Mouse (Mus musculus) adrenal gland, postnatal 36 days (tissue): Measurements from ENCODE around the gene Hmcn2. TPM values are rescaled to one million over a fixed set of nuclear protein-coding genes. Genes with fewer than 3 reads are reported as not detected.
A peak's percentile ranks its signal among the peaks of the same experiment; 100 is the strongest.

ENCODE experiments used
- DNase-seq, 2 experiments: peaks; one replicate each; pipeline ENCODE4 v3.0.0; 2021; ENCODE audit warnings: mixed read lengths in 1 of 2
- total RNA-seq, 2 experiments: library from RNA; stranded (reverse); gene quantifications; 2 replicates each; pipeline ENCODE4 v1.2.3; 2021

Gene Hmcn2
- total RNA-seq, 2 experiments from 2014 or later: 1.7 to 1.9 TPM

DNA sequence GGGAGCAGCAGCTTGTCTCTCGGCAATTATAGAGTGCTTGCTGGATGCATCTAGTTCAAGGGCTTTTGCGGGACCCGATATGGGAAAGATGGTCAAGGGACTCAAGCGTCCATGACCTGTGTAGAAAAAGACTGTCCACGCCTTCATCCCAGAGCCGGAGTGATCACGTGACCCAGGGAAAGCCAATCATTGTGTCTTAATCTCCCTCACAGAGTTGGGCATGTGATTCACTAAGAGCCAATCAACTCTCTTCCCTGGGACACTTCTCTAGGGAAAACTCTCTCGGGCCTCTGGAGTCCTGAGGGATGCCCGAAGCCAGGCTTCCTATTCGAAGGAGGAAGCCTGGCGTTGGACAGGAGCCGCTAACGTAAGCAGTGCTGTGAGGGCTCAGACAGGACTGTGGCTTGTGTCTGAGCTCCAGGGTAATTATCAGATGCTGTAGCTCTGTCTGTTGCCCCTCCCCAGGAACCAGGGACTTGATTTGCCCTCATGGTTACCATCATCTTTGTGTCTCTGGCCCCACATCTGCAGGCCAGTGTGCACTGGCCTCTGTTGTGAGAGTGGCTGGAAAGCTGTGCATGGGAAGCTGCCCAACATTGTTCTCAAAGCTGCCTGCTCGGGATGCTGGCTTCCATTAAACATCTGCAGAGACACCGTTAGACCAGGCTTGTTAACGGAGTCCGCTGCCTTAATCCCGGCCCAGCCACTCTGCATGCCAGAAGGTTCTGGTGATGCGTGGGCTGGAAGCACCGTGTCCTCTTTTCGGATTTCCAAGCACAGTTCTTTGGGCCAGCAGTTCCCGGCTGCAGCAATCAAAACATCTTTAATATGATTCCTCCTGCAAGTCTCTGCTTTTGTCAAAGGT is 9.2 kb upstream of the Hmcn2 start:
- no peak for DNase-seq

DNA sequence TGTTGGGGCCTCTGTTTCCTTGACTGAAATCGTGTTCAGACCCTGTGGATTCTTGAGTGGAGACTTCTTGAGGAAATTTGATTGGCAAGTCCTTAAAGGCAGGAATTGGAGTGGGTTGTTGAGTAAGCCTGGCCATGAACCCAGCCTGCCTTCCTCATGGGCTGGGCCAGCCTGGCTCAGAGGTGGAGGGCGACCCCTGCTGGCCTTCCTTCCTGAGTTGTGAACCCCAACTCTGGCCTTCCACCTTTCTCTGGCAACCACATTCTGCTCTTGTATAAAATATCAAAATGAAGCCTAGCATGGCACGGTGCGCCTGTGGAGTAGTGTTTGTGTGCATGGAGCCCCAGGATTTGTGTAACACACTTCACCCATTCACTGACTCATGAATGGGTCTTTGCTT is 8.5 kb upstream of the Hmcn2 start:
- DNase-seq: peak; percentile 44 to 71

DNA sequence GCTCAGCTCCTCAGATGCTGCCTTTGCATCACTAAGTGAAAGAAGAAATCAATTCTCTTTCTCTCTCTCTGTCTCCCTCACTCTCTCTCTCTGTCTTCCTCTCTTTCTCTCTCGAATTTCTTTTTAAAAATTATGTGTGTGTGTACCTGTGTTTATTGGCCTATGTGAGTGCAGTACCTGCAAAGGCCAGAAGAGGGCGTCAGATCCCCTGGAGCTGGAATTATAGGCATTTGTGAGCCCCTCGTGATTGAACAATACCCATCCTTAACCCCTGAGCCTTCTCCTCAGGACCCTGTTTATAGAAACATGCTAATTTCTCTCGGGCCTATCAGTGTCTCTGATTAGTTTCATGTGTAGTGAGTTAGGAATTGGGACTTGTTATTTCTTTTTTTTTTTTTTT is 6.0 kb upstream of the Hmcn2 start:
- no peak for DNase-seq

DNA sequence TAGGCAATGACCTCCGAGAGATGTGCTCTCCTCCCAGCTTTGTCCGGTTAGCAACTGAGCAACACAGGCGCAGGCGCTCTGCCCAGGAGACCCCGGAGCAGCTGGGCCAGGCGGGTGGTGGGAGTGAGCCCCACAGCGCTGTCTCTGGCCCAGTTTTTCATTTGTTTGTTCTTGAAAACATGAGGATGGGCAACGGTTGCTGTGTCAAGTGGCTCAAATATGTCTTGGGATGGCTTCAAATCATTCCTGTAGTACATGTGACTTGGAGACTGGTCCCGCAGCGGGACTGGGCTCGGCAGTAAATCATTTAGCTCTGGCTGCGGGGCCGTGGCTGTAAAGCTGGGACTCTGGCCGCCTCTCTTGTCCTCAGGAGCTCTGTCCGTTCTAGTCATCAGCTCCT is 4.7 kb upstream of the Hmcn2 start:
- no peak for DNase-seq

DNA sequence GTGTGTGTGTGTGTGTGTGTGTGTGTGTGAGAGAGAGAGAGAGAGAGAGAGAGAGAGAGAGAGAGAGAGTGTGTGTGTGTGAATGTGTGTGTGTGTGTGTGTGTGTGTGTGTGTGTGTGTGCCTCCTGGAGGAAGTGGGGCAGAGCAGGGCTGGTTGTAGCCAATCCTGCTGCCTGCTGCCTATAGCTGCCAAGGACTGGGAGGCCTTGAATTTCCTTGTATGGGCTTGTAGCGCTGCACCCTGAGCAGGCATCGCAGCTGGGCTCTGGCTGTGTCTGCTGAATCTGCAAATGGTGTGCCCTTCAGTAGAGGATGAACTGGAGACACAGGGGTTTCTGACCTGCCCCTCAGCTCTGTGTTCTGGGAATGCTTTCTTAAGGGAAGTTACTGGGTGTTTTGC is 3.9 kb downstream of the Hmcn2 start:
- DNase-seq: peak; percentile 45 to 54

DNA sequence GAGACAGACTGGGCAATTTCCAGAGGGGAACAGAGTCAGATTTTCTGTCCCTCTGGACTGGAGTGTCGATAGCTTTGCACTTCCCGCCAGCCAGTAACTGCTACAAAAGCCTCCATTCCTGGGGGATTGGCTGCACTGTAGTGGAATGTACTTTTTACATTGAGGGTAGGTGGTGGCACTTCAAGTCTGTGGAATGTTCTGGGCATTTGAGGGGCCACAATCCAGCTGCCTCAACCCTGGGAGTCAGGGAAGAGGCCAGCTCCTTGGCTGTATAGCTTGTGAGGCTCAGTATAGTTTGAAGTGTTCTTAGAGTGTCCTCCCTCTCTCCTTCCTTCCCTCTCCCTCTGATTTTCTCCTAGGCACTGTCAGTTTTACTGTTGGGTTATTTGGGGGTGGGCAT is 5.0 kb downstream of the Hmcn2 start:
- no peak for DNase-seq

DNA sequence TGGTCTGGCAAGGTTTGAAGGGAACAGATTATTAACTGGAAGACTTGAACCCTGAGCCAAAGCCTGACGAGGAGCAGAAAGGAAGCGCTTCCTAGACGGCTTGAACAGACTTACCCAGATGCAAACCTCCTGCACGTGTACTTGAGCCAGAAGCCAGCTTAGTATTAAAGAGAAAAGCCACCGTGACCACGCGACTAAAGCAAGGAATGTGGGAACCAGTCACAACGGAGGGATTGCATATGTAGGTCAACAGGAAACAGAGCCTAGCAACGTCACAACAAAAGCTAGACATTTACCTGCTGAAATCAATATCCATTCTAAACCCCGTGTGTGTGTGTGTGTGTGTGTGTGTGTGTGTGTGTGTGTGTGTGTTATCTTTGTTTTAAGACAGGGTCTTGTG is 13.0 kb downstream of the Hmcn2 start:
- no peak for DNase-seq

DNA sequence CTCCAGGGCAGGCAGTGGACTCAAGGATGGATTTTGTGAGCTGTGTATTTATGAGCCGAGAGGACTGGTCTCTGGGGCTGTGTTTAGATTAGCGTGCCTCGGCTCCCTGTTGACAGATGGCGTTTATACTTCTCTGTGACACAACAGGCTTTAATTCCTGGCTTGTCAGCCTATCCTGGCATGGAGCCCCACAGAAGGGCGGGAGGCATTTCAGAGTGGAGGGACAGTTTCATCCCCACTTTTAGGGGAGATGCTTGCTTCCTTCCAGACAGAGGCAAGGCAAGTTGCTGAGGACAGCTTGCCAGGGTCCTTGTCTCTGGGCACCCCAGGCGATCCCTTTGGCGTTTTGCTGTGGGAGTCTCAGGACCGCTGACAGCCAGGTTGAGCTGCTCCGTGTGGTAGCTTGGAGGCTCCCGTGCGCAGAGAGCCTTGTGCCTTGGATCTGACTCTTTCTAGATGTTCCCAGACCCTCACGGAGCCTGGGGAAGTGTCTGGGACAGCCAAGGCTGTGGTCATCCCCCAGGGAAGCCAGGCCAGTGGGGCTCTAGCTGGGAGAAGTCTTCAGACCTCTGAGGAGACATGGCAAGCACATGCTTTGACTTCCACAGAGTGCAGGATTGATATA is 23.6 kb downstream of the Hmcn2 start:
- no peak for DNase-seq

DNA sequence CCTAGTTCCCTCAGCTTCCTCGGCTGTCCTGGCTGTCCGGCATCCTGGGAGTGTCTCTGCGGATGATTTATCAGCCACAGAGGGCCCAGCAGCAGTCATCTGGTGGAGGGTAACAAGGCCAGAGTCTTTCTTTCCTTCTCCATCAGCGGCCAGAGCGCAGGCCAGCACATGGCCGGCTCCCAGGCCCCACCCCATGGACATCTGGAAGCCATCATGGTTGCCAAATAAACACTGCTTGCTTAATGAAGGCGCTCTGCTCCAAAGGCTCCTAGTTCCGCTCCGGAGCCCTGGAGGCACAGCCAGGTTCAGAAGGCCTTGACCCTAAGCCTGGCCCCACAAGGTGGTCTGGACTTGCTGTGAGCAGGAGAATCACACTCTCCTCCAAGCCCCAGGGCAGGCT is 25.6 kb downstream of the Hmcn2 start:
- peak in 1 of 2 experiments; percentile 35 for DNase-seq

DNA sequence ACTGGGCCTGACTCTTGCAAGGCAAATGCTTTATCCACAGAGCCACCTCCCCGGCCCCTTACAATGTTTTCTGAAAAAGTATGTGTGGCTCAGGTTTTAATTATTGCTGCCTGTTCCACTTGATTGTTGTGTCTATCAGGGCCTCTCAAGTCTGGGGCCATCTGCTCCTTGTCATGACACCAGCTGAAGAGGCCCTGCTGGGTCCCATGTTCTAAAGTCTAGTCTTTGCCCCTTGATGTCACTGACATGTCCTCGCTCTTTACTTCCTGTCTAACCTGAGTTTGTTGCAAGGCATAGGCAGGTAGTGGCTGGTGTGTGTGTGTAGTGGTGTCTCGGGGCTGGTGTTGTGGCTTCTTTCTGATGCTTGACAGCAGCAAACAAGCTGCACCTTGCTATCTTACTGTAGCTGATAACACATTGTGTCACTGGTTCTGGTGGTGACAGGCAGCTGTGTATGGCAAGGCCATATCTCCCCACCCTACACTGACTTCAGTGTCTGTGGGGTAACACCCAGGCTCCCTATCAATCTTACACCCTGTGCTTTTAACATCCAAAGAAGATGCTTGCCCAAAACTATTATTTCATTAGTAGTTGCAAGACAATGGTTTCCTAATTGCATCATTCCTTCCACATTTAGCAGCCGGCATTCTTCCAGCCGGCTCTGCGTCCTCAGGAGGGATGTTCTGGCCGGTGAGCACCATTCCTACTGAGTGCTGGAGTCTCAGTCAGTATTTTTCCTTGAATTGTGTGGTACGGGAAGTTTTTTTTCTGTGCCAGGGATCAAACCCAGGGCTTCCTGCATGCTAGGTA is 27.7 kb downstream of the Hmcn2 start:
- no peak for DNase-seq

DNA sequence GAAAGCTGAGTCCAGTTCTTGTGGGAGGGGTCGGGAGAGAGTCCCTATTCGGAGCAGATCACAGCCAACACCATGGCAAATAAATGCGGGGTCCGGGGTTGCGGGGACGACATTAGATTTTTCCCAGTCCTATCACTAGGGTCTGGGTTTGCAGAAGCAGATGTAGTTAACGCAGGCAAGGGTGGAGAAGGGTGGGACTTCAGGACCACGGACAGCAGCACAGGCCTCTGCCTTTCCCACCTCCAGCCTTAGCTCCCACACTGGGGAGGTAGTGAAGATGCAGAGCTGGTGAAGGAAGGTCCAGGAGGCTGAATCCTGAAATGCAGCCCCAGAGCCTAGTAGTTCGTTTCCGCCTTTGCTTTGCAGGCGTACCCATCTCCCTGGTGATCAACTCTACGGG is 31.9 kb downstream of the Hmcn2 start:
- DNase-seq: peak; percentile 72 to 76

DNA sequence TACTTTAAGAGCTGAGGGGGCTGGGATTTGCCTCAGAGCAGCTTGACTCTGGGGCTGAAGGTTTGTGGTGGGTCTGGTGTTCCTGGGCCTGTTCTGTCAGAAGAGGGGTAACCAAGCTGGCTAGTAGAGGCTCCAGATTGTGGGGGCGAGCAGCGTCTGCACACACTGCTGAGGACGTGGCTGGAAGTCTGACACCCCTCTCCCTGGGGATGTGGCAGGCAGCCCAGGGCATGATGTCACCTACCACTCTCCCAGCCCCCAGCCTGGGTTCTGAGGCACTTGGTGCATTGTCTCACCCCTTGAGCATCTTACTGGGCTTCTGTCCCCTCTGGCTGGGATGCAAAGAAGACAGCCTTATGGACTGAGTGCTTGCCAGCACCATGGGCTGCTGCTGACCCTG is 34.2 kb downstream of the Hmcn2 start:
- DNase-seq: no peak

DNA sequence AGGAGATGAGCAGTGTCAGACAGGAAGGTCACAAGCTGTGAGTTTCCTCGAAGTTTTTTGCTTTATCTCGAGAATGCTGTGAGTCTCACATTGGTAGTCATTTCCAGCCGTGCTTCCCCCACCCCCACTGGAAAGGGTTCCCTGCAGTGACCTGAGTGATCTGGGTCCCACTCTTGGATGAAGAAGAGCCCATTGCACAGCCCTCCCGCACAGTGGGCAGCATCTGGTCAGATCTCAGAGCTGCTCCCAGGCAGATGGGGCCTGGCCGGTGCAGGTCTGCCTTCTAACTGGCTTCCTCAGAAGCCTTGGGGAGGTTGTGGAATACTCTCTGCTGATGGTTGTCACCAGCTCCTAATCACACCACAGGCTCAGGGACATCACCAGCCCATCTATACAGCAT is 34.6 kb downstream of the Hmcn2 start:
- no peak for DNase-seq

DNA sequence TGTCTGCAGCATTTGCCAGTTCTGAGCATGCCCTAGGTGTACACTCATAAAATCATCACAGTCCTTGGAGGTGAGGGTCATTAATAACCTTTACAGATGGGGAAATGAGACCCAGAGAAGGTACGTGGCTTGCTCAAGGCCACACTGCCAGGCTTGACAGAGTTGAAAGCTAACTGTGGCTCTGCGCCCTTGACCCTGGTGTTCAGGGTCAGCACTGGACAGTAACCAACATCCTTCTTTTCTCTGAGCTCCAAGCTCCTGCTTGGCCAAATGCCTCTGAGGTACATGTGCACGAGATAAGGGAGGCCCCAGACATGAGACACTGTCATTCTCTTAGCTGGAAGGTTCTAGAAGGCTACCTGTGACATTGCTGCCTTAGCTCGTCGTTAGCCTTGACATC is 42.6 kb downstream of the Hmcn2 start:
- peak; percentile 37 to 39 for DNase-seq

DNA sequence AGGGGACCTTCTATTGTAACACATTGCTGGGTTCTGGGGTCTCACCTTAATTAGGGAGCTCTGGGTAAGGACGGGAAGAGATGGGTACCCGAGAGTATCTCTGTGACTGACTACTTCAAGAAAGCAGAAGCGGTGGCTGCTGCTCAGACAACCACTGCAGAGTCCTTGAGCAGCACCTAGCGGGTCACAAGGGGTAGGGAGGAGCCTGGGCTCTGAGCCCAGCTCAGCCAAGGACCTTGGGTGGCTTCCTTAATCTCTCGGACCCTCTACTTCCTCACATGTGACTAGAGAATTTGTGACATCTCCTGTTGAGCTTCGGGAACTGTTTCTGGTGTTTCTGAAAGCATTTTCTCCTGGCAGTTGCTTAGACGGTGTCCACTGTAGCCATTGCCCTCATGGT is 45.1 kb downstream of the Hmcn2 start:
- DNase-seq: peak; percentile 20 to 33

DNA sequence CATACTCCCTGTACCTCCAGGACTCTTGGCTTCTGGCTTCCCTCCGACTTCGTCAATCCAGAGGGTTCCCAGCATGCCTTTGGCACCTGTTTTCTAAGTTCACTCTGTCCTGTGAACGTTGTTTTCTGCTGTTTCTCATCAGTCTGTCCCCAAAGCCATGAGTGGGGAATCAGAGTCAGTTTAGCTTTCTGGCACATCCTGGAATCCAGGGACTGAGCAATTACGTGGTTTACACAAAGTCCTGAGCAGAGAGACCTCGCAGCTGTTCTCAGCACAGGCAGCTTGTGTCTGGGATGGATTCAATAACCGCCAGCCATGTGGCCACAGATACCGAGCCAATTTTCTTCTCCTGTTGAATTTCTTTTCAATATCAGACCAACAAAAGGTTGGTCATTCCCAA is 53.0 kb downstream of the Hmcn2 start:
- DNase-seq: no peak

DNA sequence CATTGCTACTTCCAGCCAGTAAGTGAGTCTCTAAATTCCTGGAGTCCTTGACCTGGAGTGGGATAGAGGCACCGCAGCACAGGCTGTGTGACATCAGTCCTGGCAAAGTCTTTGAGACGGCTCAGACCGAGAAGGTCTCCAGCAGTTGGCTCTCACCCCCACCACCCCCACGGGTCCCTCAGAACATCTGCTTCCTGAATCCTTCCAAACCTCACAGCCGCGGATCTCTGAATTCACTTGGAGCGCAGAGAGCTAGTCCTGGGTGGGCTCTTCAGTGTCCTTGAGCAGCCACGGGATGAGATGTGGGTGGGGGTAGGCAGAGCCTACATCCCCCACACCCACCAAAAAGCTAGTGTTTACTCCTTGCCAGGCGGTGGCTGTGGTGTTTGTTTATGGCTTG is 57.2 kb downstream of the Hmcn2 start:
- DNase-seq: peak in 1 of 2 experiments; percentile 15

DNA sequence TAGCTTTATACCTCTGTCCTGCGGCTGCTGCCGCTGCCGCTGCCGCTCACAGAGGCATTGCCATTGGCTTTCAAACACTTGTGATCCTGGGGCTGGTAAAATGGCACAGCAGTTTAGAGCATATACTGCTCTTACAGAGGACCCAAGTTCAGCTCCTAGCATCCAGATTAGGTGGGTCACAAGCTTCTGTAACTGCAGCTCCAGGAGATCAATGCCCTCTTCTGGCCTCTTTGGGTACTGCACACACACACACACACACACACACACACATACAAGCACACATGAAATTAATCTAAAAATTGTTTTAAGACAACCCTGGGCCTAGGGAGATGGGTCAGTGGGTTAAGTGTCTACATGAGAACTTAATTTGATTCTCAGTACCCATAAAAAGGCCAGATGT is 58.0 kb downstream of the Hmcn2 start:
- no peak for DNase-seq

DNA sequence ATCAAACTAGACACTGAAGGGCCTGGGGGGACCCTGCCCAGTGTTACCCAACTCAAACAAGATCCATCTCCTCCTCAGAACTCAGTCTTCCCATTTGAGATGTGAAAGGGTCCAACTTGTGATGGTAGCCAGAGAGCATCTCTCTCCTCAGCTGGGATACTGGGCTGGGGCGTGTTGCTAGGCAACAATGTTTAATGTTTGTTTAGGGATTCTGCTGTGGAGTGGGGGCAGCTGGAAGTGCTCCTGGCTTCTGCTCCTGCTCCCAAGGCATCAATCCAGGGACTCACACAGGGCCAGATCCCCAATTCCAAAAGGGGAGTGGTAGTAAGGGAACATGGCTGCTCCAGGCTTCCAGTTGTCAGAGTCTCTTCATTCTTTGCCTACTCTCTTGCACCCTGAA is 60.2 kb downstream of the Hmcn2 start:
- DNase-seq: no peak

DNA sequence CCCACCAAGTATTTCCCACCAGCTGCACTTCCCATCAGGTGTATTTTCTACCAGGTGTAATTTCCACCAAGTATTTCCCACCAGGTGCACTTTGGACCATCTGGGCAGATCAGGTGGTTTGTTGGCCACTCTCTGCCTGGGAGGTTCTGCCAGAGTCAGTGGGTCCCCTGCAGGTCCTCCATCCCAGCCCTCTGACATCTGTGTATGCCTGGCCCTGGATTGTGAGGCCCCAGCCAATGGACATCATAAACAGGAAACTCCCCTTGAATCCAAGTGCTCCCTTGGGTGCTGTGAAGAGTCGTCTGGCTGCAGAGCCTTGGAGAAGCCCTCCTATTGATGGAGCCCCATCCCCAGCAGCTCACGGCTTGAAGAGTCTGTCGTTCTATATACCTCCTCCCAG is 61.8 kb downstream of the Hmcn2 start:
- DNase-seq: no peak

DNA sequence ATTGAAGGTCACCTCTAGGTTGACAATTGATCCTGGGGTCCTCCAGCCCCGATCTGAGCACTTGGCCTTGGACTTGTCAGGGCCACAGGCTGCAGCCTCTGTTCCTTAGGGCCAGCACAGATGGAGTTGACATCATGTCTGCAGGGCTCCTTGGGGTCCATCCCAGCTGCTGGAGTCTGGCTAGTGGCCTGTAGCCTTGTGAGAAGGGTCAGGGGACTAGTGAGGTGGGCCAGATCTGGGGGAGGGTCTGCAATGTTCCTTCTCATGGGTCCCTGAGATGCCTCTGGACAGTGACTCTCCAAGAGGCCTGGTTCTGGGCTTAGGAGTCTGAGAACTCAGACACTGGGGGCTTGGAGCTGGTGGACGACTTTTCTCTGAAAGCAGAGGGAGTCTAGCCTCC is 63.3 kb downstream of the Hmcn2 start:
- no peak for DNase-seq

DNA sequence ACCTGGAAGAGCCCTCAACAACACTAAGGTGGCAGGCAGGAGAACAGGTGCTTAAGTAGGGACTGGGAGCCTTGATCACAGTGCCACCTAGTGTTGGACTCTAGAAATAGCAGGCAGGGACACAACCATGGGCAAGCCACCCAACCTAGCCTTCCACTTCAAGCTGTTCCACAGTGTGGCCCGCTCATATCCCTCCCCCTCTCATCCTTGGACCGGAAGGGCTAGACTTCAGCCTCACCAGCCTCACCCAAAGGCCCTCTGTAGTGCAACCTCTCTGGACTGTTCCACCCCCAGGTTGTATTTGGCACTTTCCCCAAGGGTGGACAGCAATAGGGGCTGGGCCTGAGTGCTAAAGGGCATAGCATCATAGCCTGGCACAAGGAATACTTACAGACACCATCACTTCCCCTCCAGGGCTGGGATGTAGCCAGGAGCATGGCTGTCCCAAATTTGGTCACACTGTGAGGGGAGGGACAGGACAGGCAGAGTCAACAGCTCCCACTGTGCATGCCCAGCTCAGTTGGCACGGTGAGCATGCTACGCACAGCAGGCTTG is 67.2 kb downstream of the Hmcn2 start:
- DNase-seq: peak; percentile 45 to 49

DNA sequence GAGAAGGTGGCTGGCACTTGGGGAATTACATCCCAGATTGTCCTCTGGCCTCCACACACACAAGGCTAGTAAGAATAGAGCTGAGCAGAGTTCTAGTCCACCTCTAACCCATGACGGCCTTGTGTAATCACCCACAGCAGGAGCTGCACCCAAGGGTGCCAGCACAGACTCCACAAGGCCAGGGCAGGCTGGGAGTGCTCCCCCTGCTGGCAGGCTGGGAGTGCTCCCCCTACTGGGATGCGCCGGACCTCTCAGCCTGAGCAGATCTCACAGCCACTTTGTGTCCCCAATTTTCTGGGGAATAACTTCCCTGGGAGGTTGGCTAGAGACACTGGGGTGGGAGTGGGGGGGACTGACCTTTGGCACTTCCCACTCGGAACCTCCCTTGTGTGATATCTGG is 68.7 kb downstream of the Hmcn2 start:
- peak; percentile 71 to 81 for DNase-seq
